Mouse (Mus musculus) hematopoietic stem cell, adult 5-6 weeks (primary cell): ENCODE results near the gene 9830107B12Rik. TPM values are rescaled to one million over a fixed set of nuclear protein-coding genes. Genes with fewer than 3 reads are reported as not detected.
A peak's percentile ranks its signal among the peaks of the same experiment; 100 is the strongest.

Experiments
- ATAC-seq, 2 experiments: fragments of 125-278 bp in 1 of 2; replicated peaks in 1 of 2; 2 replicates each; pipeline ENCODE4 v1.8.0; 2016 to 2017; ENCODE audit warnings: inconsistent platforms in 2 of 2, mild to moderate bottlenecking in 2 of 2, moderate number of reproducible peaks in 2 of 2, low read depth in 1 of 2, moderate TSS enrichment in 1 of 2; ENCODE audit not compliant: low FRiP score in 2 of 2, poor library complexity in 2 of 2, severe bottlenecking in 2 of 2, insufficient read depth in 1 of 2, low TSS enrichment in 1 of 2
- total RNA-seq: library from RNA; stranded (forward); fragments of 172-1452, 232-1000 nt; gene quantifications from 2 replicates; pipeline ENCODE4 v1.2.3, GENCODE M21; 2017

The 9830107B12Rik gene
- total RNA-seq, 1 experiment from 2014 or later = 2.9 TPM

DNA sequence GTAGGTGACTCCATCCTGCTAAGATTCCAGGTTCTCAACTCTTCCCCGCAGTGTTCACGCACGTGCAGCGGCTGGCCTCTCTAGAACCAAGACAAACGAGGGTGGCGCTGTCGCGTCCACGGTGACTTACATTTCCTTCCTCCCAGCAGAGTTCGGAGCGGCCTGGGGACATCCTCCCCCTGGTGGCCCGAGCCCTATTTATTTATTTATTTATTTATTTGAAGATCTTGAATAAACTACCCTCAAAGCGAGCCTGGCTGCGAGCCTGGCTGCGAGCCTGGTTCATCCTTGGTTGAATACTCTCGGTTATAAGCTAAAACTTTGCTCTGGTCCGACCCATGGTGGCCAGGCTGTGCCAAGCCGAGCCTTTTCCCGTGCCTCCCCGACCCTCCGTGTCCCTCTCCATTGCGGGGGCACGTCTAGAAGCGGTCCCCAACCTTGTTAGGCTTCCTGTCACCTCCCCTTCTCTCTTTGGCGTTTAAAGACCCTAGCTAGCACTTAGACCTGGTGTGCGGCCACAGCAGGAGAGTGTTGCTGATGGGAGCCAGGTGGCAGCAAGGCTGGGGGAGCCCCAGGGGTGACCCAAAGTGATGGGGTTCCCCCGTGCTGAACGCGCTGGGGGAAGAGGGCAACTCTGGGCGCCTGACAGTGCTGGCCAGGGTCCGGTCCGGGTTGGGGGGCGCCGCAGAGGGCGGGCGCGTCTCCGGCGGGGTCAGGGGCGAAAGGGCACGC, 48.9 kb downstream of the 9830107B12Rik start:
- ATAC-seq = peak; percentile 48 to 55

GRCm38 (mm10) chr17:48096321-48096720, 49.7 kb downstream of the 9830107B12Rik start:
- no peak for ATAC-seq

DNA sequence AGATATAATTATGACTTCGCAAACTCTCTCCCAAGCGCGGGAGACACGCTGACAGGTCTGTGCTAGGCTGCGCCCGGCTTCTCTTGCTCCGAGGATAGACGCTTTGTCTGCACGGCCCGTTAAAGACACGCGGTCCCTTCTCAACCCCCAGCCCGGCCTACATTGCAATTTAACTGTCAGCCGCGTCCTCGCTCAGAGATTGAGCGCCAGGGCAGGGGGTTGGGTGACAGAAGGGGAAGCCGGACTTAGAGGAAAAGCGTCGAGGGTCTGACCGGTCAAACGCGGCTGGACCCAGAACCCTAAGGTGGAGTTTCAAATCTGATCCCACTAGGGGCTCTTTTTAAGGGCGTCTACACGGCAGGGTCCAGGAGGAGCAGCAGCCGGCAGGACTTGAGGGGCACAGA, 50.3 kb downstream of the 9830107B12Rik start:
- ATAC-seq = no peak

DNA sequence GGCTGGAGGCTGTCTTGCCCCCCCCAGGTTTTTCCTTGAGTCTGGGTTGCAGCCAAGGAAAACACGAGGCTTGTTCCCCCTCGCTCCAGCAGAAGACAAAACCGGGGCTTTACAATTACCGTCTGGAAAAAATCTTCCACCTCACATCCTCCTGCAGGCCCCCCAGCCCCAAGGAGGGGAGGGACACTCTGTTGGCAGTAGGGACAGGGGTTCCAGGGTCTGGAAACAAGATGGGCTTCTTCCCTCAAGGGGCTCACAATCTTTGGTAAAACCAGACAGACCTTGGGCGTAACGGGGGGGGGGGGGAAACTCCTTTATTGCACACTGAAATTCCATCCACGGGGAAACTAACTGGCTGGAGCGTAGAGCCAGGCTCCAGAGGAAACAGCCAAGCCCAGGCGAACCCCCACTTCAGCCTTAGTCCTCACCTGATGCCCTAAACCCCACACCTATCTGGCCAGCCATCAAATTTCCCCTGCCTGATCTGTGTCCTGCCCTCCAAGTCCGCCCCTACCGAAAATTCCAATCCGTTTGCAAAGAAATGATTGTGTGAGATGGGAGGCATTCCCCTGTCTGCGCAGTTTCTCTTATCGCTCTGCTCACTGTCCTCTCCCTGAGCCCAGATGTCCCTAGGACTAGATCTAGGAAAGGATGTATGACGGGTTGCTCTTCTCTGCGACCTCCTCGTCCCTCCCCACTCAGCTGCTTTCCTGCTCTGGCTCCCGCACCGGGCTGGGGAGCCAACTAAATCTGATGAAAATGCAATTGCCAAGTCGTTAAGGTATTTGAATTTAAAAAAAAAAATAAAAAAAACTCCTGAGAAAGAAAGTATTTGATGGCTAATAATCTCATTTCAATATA, 51.0 kb downstream of the 9830107B12Rik start:
- ATAC-seq = no peak

GRCm38 (mm10) chr17:48093286-48093817, 52.7 kb downstream of the 9830107B12Rik start:
- no peak for ATAC-seq

GRCm38 (mm10) chr17:48090305-48090704, 55.8 kb downstream of the 9830107B12Rik start:
- no peak for ATAC-seq

- ATAC-seq = no peak
Measured at GRCm38 (mm10) chr17:48089446-48089845, 56.6 kb downstream of the 9830107B12Rik start.

GRCm38 (mm10) chr17:48089019-48089418, 57.0 kb downstream of the 9830107B12Rik start, which contains the start of gene 1700067P10Rik:
Gene 1700067P10Rik, plus strand, starts transcription at chr17:48089319.
- no peak for ATAC-seq

DNA sequence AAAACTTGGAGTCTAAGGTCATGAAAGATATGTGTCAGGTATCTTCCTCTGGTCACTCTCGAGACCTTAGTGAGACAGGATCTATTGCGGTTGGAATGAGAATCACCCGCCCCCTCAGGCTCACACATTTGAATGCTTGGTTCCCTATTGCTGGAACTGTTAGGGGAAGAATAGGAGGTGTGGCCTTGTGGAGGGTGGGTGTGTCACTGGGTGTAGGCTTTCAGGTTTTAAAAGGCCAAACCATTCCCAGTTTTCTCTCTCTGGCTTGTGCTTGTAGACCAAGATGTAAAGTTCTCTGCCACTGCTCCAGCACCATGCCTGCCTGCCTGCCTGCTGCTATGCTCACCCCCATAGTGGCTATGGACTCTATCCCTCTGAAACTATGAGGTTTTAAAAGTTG, 65.4 kb downstream of the 9830107B12Rik start:
- ATAC-seq = no peak

Other genes with a start within 250 kb of the 9830107B12Rik start
- gene Foxp4, start 221.6 kb downstream of the 9830107B12Rik start, total RNA-seq = 7.0 and 7.1 TPM in 2 replicates
- not detected in 2 replicates for gene 1700122O11Rik, start 108.0 kb downstream of the 9830107B12Rik start, total RNA-seq
- not detected in 2 replicates for gene 1700067P10Rik, start 56.9 kb downstream of the 9830107B12Rik start, total RNA-seq
- 1.0 and 9.2 TPM in 2 replicates for gene A530064D06Rik, start 21.0 kb upstream of the 9830107B12Rik start, total RNA-seq
- 7.4 and 13.9 TPM in 2 replicates for gene Trem1, start 86.5 kb upstream of the 9830107B12Rik start, total RNA-seq
- gene Trem3, start 101.5 kb upstream of the 9830107B12Rik start, total RNA-seq = 7.2 and 34.1 TPM in 2 replicates
- 0.56 TPM in 1 of 2 replicates, not detected in the other for gene Treml4, start 118.0 kb upstream of the 9830107B12Rik start, total RNA-seq
- gene Treml2, start 153.2 kb upstream of the 9830107B12Rik start, total RNA-seq = 102 TPM in 2 replicates
- gene B430306N03Rik, start 169.9 kb upstream of the 9830107B12Rik start, total RNA-seq = 4.2 and 4.9 TPM in 2 replicates
- not detected in 2 replicates for gene Trem2, start 200.1 kb upstream of the 9830107B12Rik start, total RNA-seq
- 0.63 and 2.7 TPM in 2 replicates for gene Treml1, start 213.6 kb upstream of the 9830107B12Rik start, total RNA-seq